Mouse (Mus musculus) urinary bladder, postnatal 10 days (tissue): ENCODE results near the gene Zfp229.
A peak's percentile ranks its signal among the peaks of the same experiment; 100 is the strongest.
"Not testable (repeated sequence)": the region's sequence is repeated elsewhere in the genome, so short reads cannot be mapped to it uniquely, and the experiment has no call there.

Experiments used
- DNase-seq: peaks from one replicate; pipeline ENCODE4 v3.0.0; 2022; ENCODE audit warnings: low spot score

Gene Zfp229

GRCm38 (mm10) chr17:21730495-21730894, at the start of gene Zfp229:
TSS of gene Zfp229 (plus strand) at chr17:21730795.
- DNase-seq, result not testable (repeated sequence)

- no peak for DNase-seq
Observed at GRCm38 (mm10) chr17:21691560-21691959, 39.0 kb upstream of the Zfp229 start, which contains the start of gene Gm10226. TSS of gene Gm10226 (plus strand) at chr17:21691860.

- no peak for DNase-seq
Observed at GRCm38 (mm10) chr17:21693342-21693741, 37.3 kb upstream of the Zfp229 start.

- DNase-seq, result no peak
Observed at GRCm38 (mm10) chr17:21696073-21696472, 34.5 kb upstream of the Zfp229 start.

DNA sequence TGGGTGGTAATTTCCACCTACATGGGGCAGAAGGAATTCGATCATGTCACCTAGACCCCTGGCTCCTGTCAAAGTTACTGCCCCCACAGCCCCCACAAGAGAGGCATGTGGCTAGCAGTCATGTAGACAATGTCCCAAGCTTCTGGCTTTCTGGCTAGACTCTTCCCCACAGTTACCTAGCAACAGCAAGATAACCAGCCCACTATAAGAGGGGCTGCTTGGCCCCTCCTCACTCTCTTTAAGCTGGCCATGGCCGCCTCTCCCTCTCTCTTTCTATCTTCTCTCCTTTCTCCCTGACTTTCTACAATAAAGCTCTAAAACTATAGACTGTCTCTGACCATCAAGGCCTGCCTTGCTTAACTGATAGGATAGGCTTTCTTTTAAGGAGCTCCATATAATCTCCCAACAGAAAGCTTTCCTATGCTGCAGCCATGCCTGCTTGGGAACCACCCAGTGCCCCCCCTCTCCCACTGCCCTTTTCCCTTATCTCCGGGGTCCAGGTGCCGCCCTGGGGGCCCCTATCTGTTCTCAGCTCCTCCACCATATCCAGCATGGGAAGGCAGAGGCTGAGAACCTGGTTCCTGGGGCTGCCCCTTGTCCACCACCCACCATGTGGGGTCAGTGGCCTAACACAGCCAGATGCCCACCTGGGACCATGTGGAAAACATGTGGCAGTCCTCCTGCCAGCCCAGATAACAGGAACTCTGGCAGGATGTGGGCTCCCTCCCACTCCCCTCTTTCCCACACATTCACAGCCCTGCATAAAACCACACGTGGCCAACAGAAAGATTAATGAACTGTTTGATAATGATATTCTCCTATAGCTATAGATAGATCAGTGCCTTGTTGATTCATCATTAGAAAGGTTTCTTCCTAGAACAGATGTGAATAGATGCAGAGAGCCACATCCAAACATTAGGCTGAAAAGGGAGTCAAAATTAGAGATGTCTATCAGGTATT, 28.0 kb upstream of the Zfp229 start:
- DNase-seq, result no peak

DNA sequence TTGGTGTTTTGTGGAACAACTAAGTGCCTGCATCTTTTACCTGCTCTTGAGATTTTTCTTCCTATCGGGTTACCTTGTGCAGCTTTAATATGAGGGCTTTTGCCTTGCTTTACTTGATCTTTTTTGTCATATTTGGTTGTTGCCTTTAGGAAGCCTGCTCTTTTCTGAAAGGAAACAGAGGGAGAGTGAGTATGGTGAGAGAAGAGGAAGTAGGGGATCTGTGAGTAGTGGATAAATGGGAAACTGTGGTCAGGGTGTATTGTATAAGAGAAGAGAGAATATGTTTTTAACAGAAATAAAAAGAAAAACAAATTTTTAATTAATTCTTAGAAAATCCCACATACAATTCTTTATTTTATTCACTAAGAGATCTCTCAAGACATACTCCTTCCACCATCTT, 27.2 kb upstream of the Zfp229 start:
- no peak for DNase-seq

- peak; percentile 30 for DNase-seq
Observed at GRCm38 (mm10) chr17:21707343-21707996, 23.1 kb upstream of the Zfp229 start, which contains the start of gene Zfp760. TSS of gene Zfp760 (plus strand) at chr17:21707741.

DNA sequence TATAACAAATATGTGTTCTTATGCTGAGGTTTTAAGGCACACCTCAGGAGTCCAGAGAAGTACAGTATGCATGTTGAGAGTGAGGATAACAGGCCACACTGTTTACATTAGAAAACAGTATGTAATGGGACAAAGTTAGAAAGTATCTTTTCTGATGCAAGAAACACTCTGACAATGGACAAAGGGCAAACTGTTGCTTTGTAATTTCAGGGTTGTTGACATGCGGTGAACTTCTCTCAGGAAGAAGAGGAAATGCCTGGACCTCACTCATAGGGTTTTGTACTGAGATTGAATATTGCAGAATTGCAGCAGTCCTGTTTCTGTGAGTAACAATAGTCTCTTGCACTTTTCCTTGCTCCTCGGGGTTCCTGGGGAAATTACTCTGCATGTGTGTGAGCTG, 22.2 kb upstream of the Zfp229 start:
- DNase-seq, result no peak

GRCm38 (mm10) chr17:21733049-21733448, 2.5 kb downstream of the Zfp229 start:
- DNase-seq, result no peak

DNA sequence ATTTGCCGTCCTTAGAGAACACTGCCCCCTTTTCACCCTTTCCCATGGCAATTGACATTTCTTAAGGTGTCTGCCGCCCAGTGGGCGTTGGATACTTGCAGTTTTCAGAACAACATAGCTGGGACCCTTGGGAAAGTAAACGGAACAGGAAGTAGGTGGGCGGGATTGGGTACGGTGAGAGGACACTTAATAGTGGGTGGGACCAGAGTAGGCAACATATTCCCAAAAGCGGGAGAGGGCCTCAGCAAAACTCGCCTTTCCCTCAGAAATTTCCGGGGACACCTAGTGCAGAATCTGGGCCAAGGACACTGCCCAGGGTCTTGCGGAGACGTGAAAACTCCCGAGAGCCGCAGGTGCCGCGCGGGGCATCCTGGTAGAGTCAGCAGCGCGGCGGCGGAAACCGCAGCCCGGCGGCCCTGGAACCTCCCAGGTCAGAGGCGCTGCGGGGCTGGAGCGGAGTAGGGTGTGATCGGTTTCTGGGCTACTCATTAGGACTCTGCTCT, 3.0 kb downstream of the Zfp229 start:
- DNase-seq, result no peak

DNA sequence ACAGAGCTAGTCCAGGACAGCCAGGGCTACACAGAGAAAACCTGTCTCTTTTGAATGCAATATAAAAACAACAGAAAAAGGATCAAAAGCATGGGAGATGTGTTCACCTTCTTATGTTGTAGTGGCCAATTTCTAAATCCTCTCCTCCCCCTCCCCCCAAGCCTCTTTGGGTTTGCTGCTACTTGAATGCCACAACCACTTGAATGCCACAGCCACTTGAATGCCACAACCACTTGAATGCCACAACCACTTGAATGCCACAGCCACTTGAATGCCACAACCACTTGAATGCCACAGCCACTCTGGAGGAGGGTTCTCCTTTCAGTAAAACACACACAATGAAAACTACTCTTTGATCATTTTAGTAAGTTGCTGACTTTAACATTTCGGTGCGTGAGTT, 22.2 kb downstream of the Zfp229 start:
- no peak for DNase-seq

GRCm38 (mm10) chr17:21753342-21754208, 23.0 kb downstream of the Zfp229 start:
- DNase-seq, result no peak

- DNase-seq, result no peak
Observed at GRCm38 (mm10) chr17:21770336-21770735, 39.7 kb downstream of the Zfp229 start.

GRCm38 (mm10) chr17:21792256-21792655, 61.7 kb downstream of the Zfp229 start:
- no peak for DNase-seq

DNA sequence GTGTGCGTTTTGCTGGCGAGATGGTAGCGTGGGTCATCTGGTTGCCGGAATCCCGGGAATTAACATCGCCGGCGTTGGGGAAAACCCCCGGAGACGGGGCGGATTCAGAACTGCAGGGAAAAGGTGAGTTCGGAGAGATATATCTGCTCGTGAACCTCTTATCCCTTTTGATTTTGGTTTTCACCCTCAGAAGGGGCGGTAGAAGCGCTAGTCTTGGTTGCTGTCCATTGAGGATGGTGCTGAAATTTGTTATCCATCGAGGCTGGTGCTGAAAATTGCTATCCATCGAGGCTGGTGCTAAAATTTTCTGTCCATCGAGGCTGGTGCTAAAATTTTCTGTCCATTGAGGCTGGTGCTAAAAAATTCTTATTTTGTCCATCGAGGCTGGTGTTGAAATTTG, 70.8 kb downstream of the Zfp229 start:
- DNase-seq, result not testable (repeated sequence)
